Mouse (Mus musculus) forebrain, embryonic 14.5 days (tissue): Measurements from ENCODE around the gene Sh3bp1. TPM values are rescaled to one million over a fixed set of nuclear protein-coding genes. Genes with fewer than 3 reads are reported as not detected.

ENCODE experiments used
- ATAC-seq: fragments of 200-750 bp; cut with Nextera tagmentation; 2 replicates; pipeline ENCODE4 v1.8.0; 2017; ENCODE audit warnings: mild to moderate bottlenecking, moderate library complexity
- DNase-seq: peaks from one replicate; pipeline ENCODE4 v3.0.0-alpha.2; 2015; ENCODE audit warnings: low spot score
- H3K27ac ChIP-seq: fragments of 300-500 bp; sonication (generic); 2 replicates; pipeline ENCODE4 v1.5.1; 2014; ENCODE audit warnings: low read depth, mild to moderate bottlenecking, control low read depth, low read length, moderate library complexity
- H3K27me3 ChIP-seq: fragments of 300-500 bp; sonication (generic); replicated peaks from 2 replicates; pipeline ENCODE4 v1.6.1; 2014; ENCODE audit warnings: low read length, control low read depth, mixed read lengths; ENCODE audit not compliant: control insufficient read depth, insufficient read depth
- H3K36me3 ChIP-seq: fragments of 300-500 bp; sonication (generic); 2 replicates; pipeline ENCODE4 v1.6.1; 2014; ENCODE audit warnings: low read length, control low read depth; ENCODE audit not compliant: control insufficient read depth, insufficient read depth
- H3K4me1 ChIP-seq: fragments of 300-500 bp; sonication (generic); 2 replicates; pipeline ENCODE4 v1.6.1; 2014; ENCODE audit warnings: antibody characterized with exemption, low read length, control low read depth; ENCODE audit not compliant: control insufficient read depth, insufficient read depth
- H3K4me2 ChIP-seq: fragments of 300-500 bp; sonication (generic); 2 replicates; pipeline ENCODE4 v1.6.1; 2014; ENCODE audit warnings: mild to moderate bottlenecking, control low read depth, low read length
- H3K4me3 ChIP-seq: fragments of 300-500 bp; sonication (generic); 2 replicates; pipeline ENCODE4 v1.5.1; 2014; ENCODE audit warnings: low read depth, low read length, control low read depth
- H3K9ac ChIP-seq: fragments of 300-500 bp; sonication (generic); 2 replicates; pipeline ENCODE4 v1.6.1; 2014; ENCODE audit warnings: mild to moderate bottlenecking, low read length, control low read depth, moderate library complexity
- H3K9me3 ChIP-seq: fragments of 300-500 bp; sonication (generic); replicated peaks from 2 replicates; pipeline ENCODE4 v1.6.1; 2016; ENCODE audit warnings: low read length, control low read depth, mixed read lengths; ENCODE audit not compliant: control insufficient read depth
- WGBS: fragments of 180-500 bp; shearing (Covaris S2); extraction: QIAGEN DNeasy Blood & Tissue Kit; methylation state at CpG from one replicate; pipeline ENCODE4 v1.1.7; 2014; 5-methylcytosine and 5-hydroxymethylcytosine counted together
- microRNA-seq: library from miRNA; unstranded; fragments of <30 nt; microRNA quantifications from one replicate; pipeline ENCODE4, GENCODE M21; 2016
- polyA plus RNA-seq: library from polyadenylated mRNA; unstranded; fragments of >200 nt; fragmentation: Nextera tagmentation; extraction: Ambion mirVana; gene quantifications from 2 replicates; pipeline ENCODE4 v1.2.1, GENCODE M21; 2014

Gene Sh3bp1
- polyA plus RNA-seq, 1 experiment from 2014 or later, result 4.2 TPM

DNA sequence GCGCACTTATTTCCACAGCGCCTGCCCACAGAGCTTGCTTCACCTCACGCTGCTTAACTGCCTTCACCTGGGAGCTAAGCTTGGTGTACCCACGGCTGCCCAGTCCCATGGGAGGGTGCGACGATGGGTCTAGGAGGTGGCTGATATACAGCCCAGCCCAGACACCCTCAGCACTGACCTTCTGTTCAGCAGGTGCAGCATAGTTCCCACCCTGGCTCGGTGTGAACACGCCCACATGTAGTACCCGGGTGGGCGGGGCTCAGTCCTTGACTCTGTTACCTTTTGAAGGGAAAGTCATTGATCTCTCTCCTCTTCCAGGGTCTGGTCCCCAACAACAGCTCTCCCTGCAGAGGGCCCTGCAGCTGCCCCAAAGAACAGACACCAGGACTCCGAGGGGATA lies 60.0 kb downstream of the Sh3bp1 start:
- Histone ChIP-seq H3K9me3 (no peaks in the 10 kb centered on the region), H3K4me3 (no peak overlapping the region), H3K4me1 (no peaks in the 10 kb centered on the region), H3K27ac (no peak overlapping the region), H3K4me2 (no peak overlapping the region), H3K36me3 (peaks cover 61% of the 10 kb centered on the region), H3K9ac (no peak overlapping the region), H3K27me3 (no peaks in the 10 kb centered on the region)
- 93% methylated on average over 11 of the region's 11 CpGs for WGBS
- DNase-seq, result no peak
- no peak for ATAC-seq

GRCm38 (mm10) chr15:78960088-78960487 lies 60.5 kb downstream of the Sh3bp1 start:
- DNase-seq (no peak), ATAC-seq (no peak)
- Histone ChIP-seq H3K27me3 (no peaks in the 10 kb centered on the region), H3K4me3 (no peak overlapping the region), H3K9ac (no peak overlapping the region), H3K4me1 (no peaks in the 10 kb centered on the region), H3K4me2 (no peak overlapping the region), H3K36me3 (peaks cover 66% of the 10 kb centered on the region), H3K27ac (no peak overlapping the region), H3K9me3 (no peaks in the 10 kb centered on the region)
- 82% methylated on average over 4 of the region's 4 CpGs for WGBS

Small RNA genes lying within 50 kb of the gene (microRNA-seq; reads per million reads assigned to microRNA genes)
- gene Mir6955, result not detected

Other genes starting within 250 kb of the Sh3bp1 start
- gene Elfn2, start 181.0 kb upstream of the Sh3bp1 start, polyA plus RNA-seq, result 3.7 and 5.3 TPM in 2 replicates
- 48.2 and 51.5 TPM in 2 replicates for gene Mfng, start 126.3 kb upstream of the Sh3bp1 start, polyA plus RNA-seq
- 1.1 and 1.4 TPM in 2 replicates for gene Card10, start 96.7 kb upstream of the Sh3bp1 start, polyA plus RNA-seq
- gene Cdc42ep1, start 57.1 kb upstream of the Sh3bp1 start, polyA plus RNA-seq, result 5.1 and 8.0 TPM in 2 replicates
- gene Lgals2, start 44.2 kb upstream of the Sh3bp1 start, polyA plus RNA-seq, result not detected in 2 replicates
- gene Gga1, start 22.6 kb upstream of the Sh3bp1 start, polyA plus RNA-seq, result 34.8 and 46.5 TPM in 2 replicates
- not detected in 2 replicates for gene Gm49510, start 101 bp upstream of the Sh3bp1 start, polyA plus RNA-seq
- 101 and 109 TPM in 2 replicates for gene Pdxp, start 14.2 kb downstream of the Sh3bp1 start, polyA plus RNA-seq
- gene Lgals1, start 27.0 kb downstream of the Sh3bp1 start, polyA plus RNA-seq, result 89.0 and 98.0 TPM in 2 replicates
- gene Nol12, start 35.2 kb downstream of the Sh3bp1 start, polyA plus RNA-seq, result 63.4 and 73.8 TPM in 2 replicates
- 29.3 and 38.7 TPM in 2 replicates for gene Triobp, start 48.0 kb downstream of the Sh3bp1 start, polyA plus RNA-seq
- 155 and 238 TPM in 2 replicates for gene H1f0, start 128.7 kb downstream of the Sh3bp1 start, polyA plus RNA-seq
- not detected in 2 replicates for gene Galr3, start 142.1 kb downstream of the Sh3bp1 start, polyA plus RNA-seq
- 51.3 and 53.3 TPM in 2 replicates for gene Ankrd54, start 163.1 kb downstream of the Sh3bp1 start, polyA plus RNA-seq
- 191 and 209 TPM in 2 replicates for gene Eif3l, start 175.4 kb downstream of the Sh3bp1 start, polyA plus RNA-seq
- gene Micall1, start 209.1 kb downstream of the Sh3bp1 start, polyA plus RNA-seq, result 5.7 and 6.3 TPM in 2 replicates
- gene Polr2f, start 241.2 kb downstream of the Sh3bp1 start, polyA plus RNA-seq, result 319 and 356 TPM in 2 replicates
- gene 1700088E04Rik, start 241.5 kb downstream of the Sh3bp1 start, polyA plus RNA-seq, result 14.8 and 17.1 TPM in 2 replicates